Mouse (Mus musculus) embryonic facial prominence, embryonic 15.5 days (tissue): ENCODE measurements around the gene Gsap. TPM values are rescaled to one million over a fixed set of nuclear protein-coding genes. Genes with fewer than 3 reads are reported as not detected.

ENCODE experiments used
- ATAC-seq: fragments of 200-750 bp; cut with Nextera tagmentation; 2 replicates; pipeline ENCODE4 v1.8.0; 2017; ENCODE audit warnings: low read depth, moderate TSS enrichment; ENCODE audit not compliant: insufficient number of reproducible peaks, low FRiP score, low TSS enrichment
- H3K27ac ChIP-seq: fragments of 300-500 bp; sonication (generic); replicated peaks from 2 replicates; pipeline ENCODE4 v1.5.1; 2015; ENCODE audit warnings: mild to moderate bottlenecking, inconsistent platforms
- H3K27me3 ChIP-seq: fragments of 300-500 bp; sonication (generic); 2 replicates; pipeline ENCODE4 v1.6.1; 2015; ENCODE audit warnings: inconsistent platforms
- H3K36me3 ChIP-seq: fragments of 300-500 bp; sonication (generic); 2 replicates; pipeline ENCODE4 v1.6.1; 2015; ENCODE audit warnings: mild to moderate bottlenecking, inconsistent platforms
- H3K4me1 ChIP-seq: fragments of 300-500 bp; sonication (generic); 2 replicates; pipeline ENCODE4 v1.6.1; 2015; ENCODE audit warnings: inconsistent platforms
- H3K4me2 ChIP-seq: fragments of 300-500 bp; sonication (generic); replicated peaks from 2 replicates; pipeline ENCODE4 v1.6.1; 2015; ENCODE audit warnings: mild to moderate bottlenecking, inconsistent platforms
- H3K4me3 ChIP-seq: fragments of 300-500 bp; sonication (generic); replicated peaks from 2 replicates; pipeline ENCODE4 v1.5.1; 2015; ENCODE audit warnings: mild to moderate bottlenecking, inconsistent platforms
- H3K9ac ChIP-seq: fragments of 300-500 bp; sonication (generic); 2 replicates; pipeline ENCODE4 v1.6.1; 2015; ENCODE audit warnings: inconsistent platforms
- H3K9me3 ChIP-seq: fragments of 300-500 bp; sonication (generic); replicated peaks from 2 replicates; pipeline ENCODE4 v1.6.1; 2016; ENCODE audit warnings: inconsistent platforms
- WGBS: fragments of 180-500 bp; shearing (Covaris S2); methylation state at CpG from one replicate; pipeline ENCODE4 v1.1.7; 2015; 5-methylcytosine and 5-hydroxymethylcytosine counted together
- polyA plus RNA-seq: library from polyadenylated mRNA; unstranded; fragments of >200 nt; fragmentation: Nextera tagmentation; extraction: Ambion mirVana; gene quantifications from 2 replicates; pipeline ENCODE4 v1.2.1, GENCODE M21; 2015

Gsap gene
- polyA plus RNA-seq, 1 experiment from 2014 or later: 3.1 TPM

- H3K4me1 ChIP-seq: no peaks in the 10 kb centered on the region
- ATAC-seq: no peak
- no peak overlapping the region for H3K4me3 ChIP-seq
- no peak overlapping the region for H3K4me2 ChIP-seq
- H3K36me3 ChIP-seq: no peaks in the 10 kb centered on the region
- H3K27me3 ChIP-seq: no peaks in the 10 kb centered on the region
- no peak overlapping the region for H3K9ac ChIP-seq
- WGBS: 92% methylated on average over 1 of the region's 1 CpGs
- no peaks in the 10 kb centered on the region for H3K9me3 ChIP-seq
- H3K27ac ChIP-seq: no peak overlapping the region
Measured at GRCm38 (mm10) chr5:21160781-21161180, 25.3 kb upstream of the Gsap start.

- ATAC-seq: no peak
- H3K27me3 ChIP-seq: no peaks in the 10 kb centered on the region
- no peak overlapping the region for H3K27ac ChIP-seq
- H3K36me3 ChIP-seq: no peaks in the 10 kb centered on the region
- WGBS: 84% methylated on average over 3 of the region's 3 CpGs
- no peaks in the 10 kb centered on the region for H3K4me1 ChIP-seq
- H3K9me3 ChIP-seq: no peaks in the 10 kb centered on the region
- no peak overlapping the region for H3K4me3 ChIP-seq
- H3K4me2 ChIP-seq: no peak overlapping the region
- H3K9ac ChIP-seq: no peak overlapping the region
Measured at GRCm38 (mm10) chr5:21163421-21163820, 22.6 kb upstream of the Gsap start.

- Histone ChIP-seq H3K4me1 (peaks cover 14% of the 10 kb centered on the region), H3K9me3 (no peaks in the 10 kb centered on the region), H3K27me3 (no peaks in the 10 kb centered on the region), H3K27ac (no peak overlapping the region), H3K4me3 (no peak overlapping the region), H3K9ac (no peak overlapping the region), H3K36me3 (no peaks in the 10 kb centered on the region), H3K4me2 (no peak overlapping the region)
- ATAC-seq: no peak
- WGBS: 49% methylated on average over 8 of the region's 8 CpGs
Measured at GRCm38 (mm10) chr5:21168689-21169345, 17.2 kb upstream of the Gsap start.

GRCm38 (mm10) chr5:21169346-21169745, 16.7 kb upstream of the Gsap start:
- no peak overlapping the region for H3K27ac ChIP-seq
- no peak overlapping the region for H3K4me3 ChIP-seq
- no peaks in the 10 kb centered on the region for H3K9me3 ChIP-seq
- peaks cover 14% of the 10 kb centered on the region for H3K4me1 ChIP-seq
- H3K27me3 ChIP-seq: no peaks in the 10 kb centered on the region
- 58% methylated on average over 3 of the region's 3 CpGs for WGBS
- no peak for ATAC-seq
- H3K9ac ChIP-seq: no peak overlapping the region
- H3K4me2 ChIP-seq: no peak overlapping the region
- no peaks in the 10 kb centered on the region for H3K36me3 ChIP-seq

- Histone ChIP-seq H3K4me3 (no peak overlapping the region), H3K4me2 (no peak overlapping the region), H3K36me3 (no peaks in the 10 kb centered on the region), H3K27ac (no peak overlapping the region), H3K9me3 (no peaks in the 10 kb centered on the region), H3K27me3 (no peaks in the 10 kb centered on the region), H3K4me1 (peaks cover 14% of the 10 kb centered on the region), H3K9ac (no peak overlapping the region)
- no peak for ATAC-seq
- 79% methylated on average over 1 of the region's 1 CpGs for WGBS
Measured at GRCm38 (mm10) chr5:21169877-21170276, 16.2 kb upstream of the Gsap start.

DNA sequence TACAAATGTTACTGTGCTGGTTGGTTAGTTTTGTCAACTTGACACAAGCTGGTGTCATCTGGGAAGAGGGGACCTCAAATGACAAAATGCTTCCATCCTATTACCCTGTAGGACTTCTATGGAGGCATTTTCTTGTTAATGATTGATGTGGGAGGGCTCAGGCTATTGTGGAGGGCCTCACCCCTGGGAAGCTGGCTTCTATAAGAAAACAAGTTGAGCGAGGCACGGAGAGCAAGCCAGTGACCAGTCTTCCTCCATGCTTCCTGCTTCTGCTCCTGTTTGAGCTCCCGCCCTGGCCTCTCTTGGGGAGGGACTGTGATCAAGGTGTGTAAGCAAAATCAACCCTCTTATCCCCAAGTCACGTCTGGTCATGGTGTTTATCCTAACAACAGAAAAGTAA, 15.6 kb upstream of the Gsap start:
- Histone ChIP-seq H3K36me3 (no peaks in the 10 kb centered on the region), H3K9ac (no peak overlapping the region), H3K27me3 (no peaks in the 10 kb centered on the region), H3K4me2 (no peak overlapping the region), H3K27ac (no peak overlapping the region), H3K4me1 (peaks cover 18% of the 10 kb centered on the region), H3K4me3 (no peak overlapping the region), H3K9me3 (no peaks in the 10 kb centered on the region)
- 53% methylated on average over 4 of the region's 4 CpGs for WGBS
- ATAC-seq: no peak

- no peaks in the 10 kb centered on the region for H3K36me3 ChIP-seq
- no peaks in the 10 kb centered on the region for H3K9me3 ChIP-seq
- no peak overlapping the region for H3K27ac ChIP-seq
- H3K4me2 ChIP-seq: no peak overlapping the region
- peaks cover 23% of the 10 kb centered on the region for H3K4me1 ChIP-seq
- H3K4me3 ChIP-seq: no peak overlapping the region
- WGBS: 53% methylated on average over 5 of the region's 5 CpGs
- no peak for ATAC-seq
- no peaks in the 10 kb centered on the region for H3K27me3 ChIP-seq
- H3K9ac ChIP-seq: no peak overlapping the region
Measured at GRCm38 (mm10) chr5:21170898-21171297, 15.2 kb upstream of the Gsap start.

DNA sequence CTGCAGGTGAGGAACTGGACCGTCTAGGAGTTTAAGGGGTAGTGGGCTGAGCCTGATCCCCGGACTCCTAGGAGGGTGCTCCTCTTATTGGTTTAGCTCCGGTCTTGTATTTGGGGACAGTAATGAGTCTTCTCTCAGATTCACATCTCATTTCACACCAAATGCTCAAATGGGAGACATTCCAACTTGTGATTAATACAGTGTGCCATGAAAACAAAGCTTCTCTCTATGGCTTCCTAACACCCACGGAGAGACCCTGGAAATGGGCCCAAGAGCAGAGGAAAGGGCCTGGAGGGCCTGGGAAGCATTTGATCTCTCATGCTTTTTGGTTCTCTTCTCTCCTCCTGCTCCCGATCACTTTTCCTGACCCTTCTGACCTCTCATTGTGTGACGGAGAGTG, 14.7 kb upstream of the Gsap start:
- H3K9ac ChIP-seq: no peak overlapping the region
- no peaks in the 10 kb centered on the region for H3K27me3 ChIP-seq
- H3K4me1 ChIP-seq: peaks cover 23% of the 10 kb centered on the region
- H3K4me2 ChIP-seq: no peak overlapping the region
- H3K4me3 ChIP-seq: no peak overlapping the region
- H3K9me3 ChIP-seq: no peaks in the 10 kb centered on the region
- 45% methylated on average over 6 of the region's 6 CpGs for WGBS
- H3K36me3 ChIP-seq: no peaks in the 10 kb centered on the region
- ATAC-seq: no peak
- no peak overlapping the region for H3K27ac ChIP-seq

DNA sequence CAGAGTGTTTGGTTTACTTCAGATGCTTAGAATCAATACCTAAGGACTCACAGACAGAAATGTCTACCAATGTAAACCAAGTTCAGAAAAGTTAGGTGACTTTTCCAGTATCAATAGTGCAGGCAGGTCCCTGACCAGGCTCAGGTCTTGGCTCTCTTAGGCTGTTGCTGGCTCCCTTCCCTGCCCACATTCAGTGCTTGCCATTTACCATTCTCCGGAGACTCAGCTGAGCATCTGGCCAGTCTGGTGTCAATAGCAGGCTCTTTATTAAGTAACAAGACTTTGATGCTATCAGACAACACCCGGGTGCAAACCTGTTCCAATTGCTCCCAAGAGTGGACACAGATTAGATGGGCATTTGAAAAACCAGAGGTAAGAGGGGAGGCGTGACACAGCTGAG, 13.7 kb upstream of the Gsap start:
- Histone ChIP-seq H3K36me3 (no peaks in the 10 kb centered on the region), H3K4me1 (peaks cover 23% of the 10 kb centered on the region), H3K27me3 (no peaks in the 10 kb centered on the region), H3K4me3 (no peak overlapping the region), H3K9ac (no peak overlapping the region), H3K9me3 (no peaks in the 10 kb centered on the region), H3K27ac (no peak overlapping the region), H3K4me2 (no peak overlapping the region)
- ATAC-seq: no peak
- WGBS: 69% methylated on average over 3 of the region's 3 CpGs

GRCm38 (mm10) chr5:21175132-21176112, 10.6 kb upstream of the Gsap start:
- 0 out of 2 replicates have a peak overlapping the region, but pooled peaks have one; percentile 10 for H3K4me2 ChIP-seq
- H3K27ac ChIP-seq: peak overlapping the region; percentile 60
- no peak overlapping the region for H3K9ac ChIP-seq
- peak; percentile 47; the same call in 1 of the 2 replicates for ATAC-seq
- no peaks in the 10 kb centered on the region for H3K9me3 ChIP-seq
- no peaks in the 10 kb centered on the region for H3K27me3 ChIP-seq
- WGBS: 24% methylated on average over 9 of the region's 9 CpGs
- no peak overlapping the region for H3K4me3 ChIP-seq
- H3K4me1 ChIP-seq: peaks cover 18% of the 10 kb centered on the region
- no peaks in the 10 kb centered on the region for H3K36me3 ChIP-seq

DNA sequence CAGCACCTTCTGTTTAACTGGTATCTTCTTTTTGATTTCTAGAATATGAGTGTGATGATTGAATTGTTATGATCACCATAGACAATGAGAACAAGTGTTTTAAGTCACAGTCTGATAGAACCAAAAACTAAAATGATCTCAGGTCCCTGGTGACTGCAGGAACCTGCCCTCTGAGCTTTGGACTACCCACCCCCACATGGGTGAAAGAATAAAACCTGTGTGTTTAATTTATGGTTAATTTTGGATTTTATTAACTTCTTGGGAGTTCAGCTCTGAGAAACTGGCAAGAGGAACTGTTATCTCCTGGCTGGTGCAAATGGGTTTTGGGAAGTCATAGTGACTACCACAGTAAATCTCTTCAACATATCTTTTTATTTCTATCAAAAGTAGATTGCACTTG, 6.6 kb upstream of the Gsap start:
- H3K9me3 ChIP-seq: no peaks in the 10 kb centered on the region
- no peak overlapping the region for H3K27ac ChIP-seq
- no peaks in the 10 kb centered on the region for H3K36me3 ChIP-seq
- ATAC-seq: no peak
- H3K4me1 ChIP-seq: peaks cover 9% of the 10 kb centered on the region
- no peak overlapping the region for H3K9ac ChIP-seq
- no peak overlapping the region for H3K4me2 ChIP-seq
- H3K27me3 ChIP-seq: no peaks in the 10 kb centered on the region
- no peak overlapping the region for H3K4me3 ChIP-seq
